Comparison of ENCODE assay signal across 8 mouse cellular contexts in genomic region chr2:32864755-32865154, GRCm38 (mm10). TPM values are rescaled to one million over a fixed set of nuclear protein-coding genes. Genes with fewer than 3 reads are reported as not detected.
DNase-seq lines count a peak whose midpoint lies in the region.

No protein-coding gene starts in this region.

- peak; percentile 32 for DNase-seq in adrenal gland, postnatal 10 days
- no peak for DNase-seq in adrenal gland, adult 8-10 months
- peak; percentile 34 for DNase-seq in kidney, adult 9 months
- no peak for DNase-seq in kidney, adult 8-10 months
- DNase-seq in CD4-positive helper T cell, adult 2 months (ENCODE audit: low read depth, low spot score), result peak; percentile 26
- DNase-seq in embryo, embryonic 9.5 days (ENCODE audit: extremely low spot score), result peak; percentile 32
- DNase-seq in left cerebral cortex, adult 8-10 months (ENCODE audit: low spot score in 2 of 2), result no peak
- DNase-seq in layer of hippocampus, postnatal 25 days (ENCODE audit: extremely low spot score in 1 of 2, low spot score in 1 of 2), result no peak

RNA-seq across cellular contexts. Expression of gene Fam129b, which starts 11.2 kb away (rescaled TPM):
- 10 to 100 TPM; 28.9 to 30.7 TPM for total RNA-seq in adrenal gland, postnatal 10 days (2021)
- total RNA-seq in adrenal gland, adult 8-10 months (2022), result 10 to 100 TPM; 18.7 to 35.3 (median 29.3) TPM
- total RNA-seq in left cerebral cortex, adult 8-10 months (2022), result 10 to 100 TPM; 24.7 to 31.8 (median 28.4) TPM
- 10 to 100 TPM; 15.1 to 15.7 TPM for total RNA-seq in layer of hippocampus, postnatal 25 days (2021)

RNA-seq across cellular contexts. Expression of gene Stxbp1, which starts 17.7 kb away (rescaled TPM):
- total RNA-seq in adrenal gland, postnatal 10 days (2021), result 10 to 100 TPM; 23.7 to 35.7 TPM
- total RNA-seq in adrenal gland, adult 8-10 months (2022), result 10 to 100 TPM; 23.8 to 50.5 (median 37.5) TPM
- 100 to 1,000 TPM; 883 to 958 (median 954) TPM for total RNA-seq in left cerebral cortex, adult 8-10 months (2022)
- total RNA-seq in layer of hippocampus, postnatal 25 days (2021), result 100 to 1,000 TPM; 596 to 606 TPM

Comparison
In these comparisons a context has a peak if more than half of its experiments do, and no peak if none do; other contexts are left out.
1. DNase-seq: peak in adrenal gland, postnatal 10 days (single experiment), kidney, adult 9 months (single experiment), CD4-positive helper T cell, adult 2 months (single experiment) and embryo, embryonic 9.5 days (single experiment); none in adrenal gland, adult 8-10 months (single experiment), kidney, adult 8-10 months (0 of 2), left cerebral cortex, adult 8-10 months (0 of 2) and layer of hippocampus, postnatal 25 days (0 of 2).
2. RNA of gene Stxbp1, which starts 17.7 kb away (total RNA-seq): 883 to 958 TPM in left cerebral cortex, adult 8-10 months and 596 to 606 TPM in layer of hippocampus, postnatal 25 days; 23.8 to 50.5 TPM in adrenal gland, adult 8-10 months and 23.7 to 35.7 TPM in adrenal gland, postnatal 10 days; every median in the first group is over 10 times any median in the second.